Mouse (Mus musculus): ENCODE data around the gene Sf3b5. TPM values are rescaled to one million over a fixed set of nuclear protein-coding genes. Genes with fewer than 3 reads are reported as not detected.

The Sf3b5 gene
- not detected for polyA plus RNA-seq (2014; fragmentation: Illumina TruSeq; extraction: RNeasy Lipid Tissue Mini Kit (QIAGEN cat#74804); ENCODE audit: low read depth, low replicate concordance)

GRCm38 (mm10) chr10:13005043-13005442 is at the start of gene Sf3b5:
Gene Sf3b5 (plus strand): TSS chr10:13005343.

GRCm38 (mm10) chr10:12964151-12965075 is 40.7 kb upstream of the Sf3b5 start, which contains the start of gene Stx11:
Gene Stx11 (minus strand): TSS chr10:12964298.

Other genes with a start within 250 kb of the Sf3b5 start
- 95.6 TPM for gene Utrn, start 136.0 kb upstream of the Sf3b5 start, polyA plus RNA-seq (2014; fragmentation: Illumina TruSeq; extraction: RNeasy Lipid Tissue Mini Kit (QIAGEN cat#74804); ENCODE audit: low read depth, low replicate concordance)
- 3.4 TPM for gene Stx11, start 41.0 kb upstream of the Sf3b5 start, polyA plus RNA-seq (2014; fragmentation: Illumina TruSeq; extraction: RNeasy Lipid Tissue Mini Kit (QIAGEN cat#74804); ENCODE audit: low read depth, low replicate concordance)
- gene Plagl1, start 55.2 kb downstream of the Sf3b5 start, polyA plus RNA-seq (2014; fragmentation: Illumina TruSeq; extraction: RNeasy Lipid Tissue Mini Kit (QIAGEN cat#74804); ENCODE audit: low read depth, low replicate concordance): 18.5 TPM
- not detected for gene Zc2hc1b, start 172.7 kb downstream of the Sf3b5 start, polyA plus RNA-seq (2014; fragmentation: Illumina TruSeq; extraction: RNeasy Lipid Tissue Mini Kit (QIAGEN cat#74804); ENCODE audit: low read depth, low replicate concordance)
- gene Ltv1, start 187.8 kb downstream of the Sf3b5 start, polyA plus RNA-seq (2014; fragmentation: Illumina TruSeq; extraction: RNeasy Lipid Tissue Mini Kit (QIAGEN cat#74804); ENCODE audit: low read depth, low replicate concordance): 43.3 TPM